Mouse (Mus musculus) gastrocnemius, adult 8-10 months (tissue): Measurements from ENCODE around the gene Htr2b. TPM values are rescaled to one million over a fixed set of nuclear protein-coding genes. Genes with fewer than 3 reads are reported as not detected.
A peak's percentile ranks its signal among the peaks of the same experiment; 100 is the strongest.

ENCODE experiments used
- DNase-seq, 2 experiments: peaks; one replicate each; pipeline ENCODE4 v3.0.0; 2022; ENCODE audit warnings: low spot score in 2 of 2
- total RNA-seq, 4 experiments: library from RNA; stranded (reverse); gene quantifications; 2 replicates each; pipeline ENCODE4 v1.2.4; 2022

Gene Htr2b
- total RNA-seq, 4 experiments from 2014 or later: 0.27 to 0.65 TPM; not detected in 2

DNA sequence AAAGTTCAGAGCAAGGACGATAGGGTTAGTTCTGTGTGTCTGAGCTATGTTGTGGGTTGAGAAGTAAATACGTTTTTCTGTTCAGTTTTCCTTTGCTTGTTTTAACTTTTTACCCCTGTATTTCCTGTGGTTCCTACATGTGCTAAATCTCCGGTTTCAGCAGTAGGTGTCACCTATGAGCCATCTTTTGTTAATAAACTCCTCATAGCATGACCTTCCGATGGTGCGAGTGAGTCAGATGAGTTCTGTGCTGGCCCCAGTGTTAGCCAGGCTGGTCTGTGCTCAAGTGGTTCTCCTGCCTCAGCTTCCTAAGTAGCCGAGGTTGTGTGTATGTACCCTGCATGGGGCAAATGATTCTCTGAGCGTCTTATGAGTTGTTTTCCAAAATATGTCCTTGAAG is 17.4 kb downstream of the Htr2b start:
- DNase-seq: no peak

DNA sequence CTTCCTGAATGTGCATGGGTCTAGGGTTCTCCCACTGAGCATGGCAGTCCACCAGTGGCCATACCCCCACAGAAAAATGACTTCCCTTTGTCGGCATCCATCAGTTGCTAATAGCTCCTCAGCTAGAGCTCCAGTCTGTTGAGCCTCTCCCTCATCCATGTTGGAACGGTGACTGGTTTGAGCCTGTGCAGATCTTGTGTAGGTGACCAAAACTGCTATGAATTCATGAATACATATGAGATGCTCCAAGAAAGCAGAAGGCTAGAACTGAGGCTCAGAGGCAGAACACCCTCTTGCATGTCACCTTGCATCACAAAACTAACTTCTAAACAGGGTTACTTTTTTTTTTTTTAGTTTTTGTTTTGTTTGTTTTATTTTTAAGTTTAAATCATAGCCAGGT is 35.2 kb downstream of the Htr2b start:
- DNase-seq: no peak

DNA sequence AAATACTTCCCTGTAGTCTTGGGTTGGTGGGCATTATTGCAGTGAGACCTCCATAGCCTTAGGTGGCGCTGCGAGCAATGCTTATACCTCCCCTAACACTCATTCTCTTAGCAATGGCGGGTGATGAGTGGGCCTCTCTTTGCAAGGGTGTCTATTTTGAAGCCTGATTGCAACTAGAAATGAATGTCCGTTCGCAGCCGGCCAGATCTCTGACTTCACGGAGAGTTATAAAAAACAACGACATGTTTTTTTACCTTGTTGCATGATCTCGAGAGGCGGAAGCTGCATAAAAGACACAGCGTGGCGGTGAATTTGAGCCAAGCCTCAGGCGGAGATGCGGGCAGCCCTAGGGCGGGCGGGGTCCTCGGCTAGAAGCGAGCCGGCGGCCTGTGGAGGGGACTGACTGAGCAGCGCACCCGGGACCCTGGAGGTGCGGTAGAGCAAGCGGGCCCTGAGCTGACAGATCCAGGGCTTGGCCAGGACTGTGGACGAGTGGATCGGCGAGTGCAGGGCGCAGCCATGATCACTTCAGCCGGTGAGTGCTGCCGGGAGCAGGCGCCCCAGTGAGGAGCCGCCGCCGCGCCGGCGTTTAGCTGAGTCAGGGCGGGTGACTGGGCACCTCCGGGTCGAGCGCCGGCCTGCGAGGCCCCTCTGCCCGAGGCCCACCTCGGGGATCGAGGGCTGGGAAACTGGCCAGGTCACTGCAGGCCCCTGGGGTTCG is 47.3 kb downstream of the Htr2b start, which contains the start of gene Psmd1:
Gene Psmd1, plus strand, starts transcription at position 117 of the 721 bp plus-strand sequence.
- peak; percentile 77 to 80 for DNase-seq

DNA sequence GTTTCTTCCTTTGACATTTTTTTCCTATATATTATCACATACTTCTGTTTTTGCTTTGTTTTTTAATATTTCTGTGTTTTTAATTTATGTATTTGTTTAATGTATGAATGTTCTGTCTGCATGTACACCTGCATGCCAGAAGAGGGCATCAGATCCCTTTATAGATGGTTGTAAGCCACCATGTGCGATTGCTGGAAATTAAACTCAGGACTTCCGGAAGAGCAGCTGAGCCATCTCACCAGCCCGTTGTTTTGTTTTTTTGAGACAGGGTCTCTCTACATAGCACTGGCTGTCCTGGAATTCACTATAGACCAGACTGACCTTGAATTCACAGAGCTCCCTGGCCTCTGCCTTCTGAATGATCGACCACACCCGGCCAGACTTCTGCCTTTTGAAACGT is 49.2 kb downstream of the Htr2b start:
- no peak for DNase-seq

- DNase-seq: peak; percentile 86 to 89
Observed at GRCm38 (mm10) chr1:86058856-86059769, 52.7 kb downstream of the Htr2b start.

DNA sequence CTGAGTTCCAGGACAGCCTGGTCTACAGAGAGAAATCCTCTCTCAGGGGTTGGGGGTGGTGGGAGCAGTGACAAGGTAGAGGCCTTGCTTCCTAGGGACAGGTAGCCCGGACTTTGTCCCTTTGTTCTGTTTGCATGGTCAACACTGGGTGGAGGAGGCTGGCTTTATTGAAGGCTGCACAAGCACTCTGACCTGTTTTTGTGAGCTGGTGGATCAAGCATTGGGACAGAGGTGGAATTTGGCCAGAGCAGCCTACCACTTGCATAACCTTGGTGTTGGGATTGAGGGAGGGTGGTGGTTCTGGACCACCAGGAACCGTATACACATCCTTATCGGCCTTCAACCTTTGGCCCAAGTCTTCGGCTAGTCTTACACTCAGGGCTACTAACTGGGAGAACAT is 55.5 kb downstream of the Htr2b start:
- DNase-seq: no peak

DNA sequence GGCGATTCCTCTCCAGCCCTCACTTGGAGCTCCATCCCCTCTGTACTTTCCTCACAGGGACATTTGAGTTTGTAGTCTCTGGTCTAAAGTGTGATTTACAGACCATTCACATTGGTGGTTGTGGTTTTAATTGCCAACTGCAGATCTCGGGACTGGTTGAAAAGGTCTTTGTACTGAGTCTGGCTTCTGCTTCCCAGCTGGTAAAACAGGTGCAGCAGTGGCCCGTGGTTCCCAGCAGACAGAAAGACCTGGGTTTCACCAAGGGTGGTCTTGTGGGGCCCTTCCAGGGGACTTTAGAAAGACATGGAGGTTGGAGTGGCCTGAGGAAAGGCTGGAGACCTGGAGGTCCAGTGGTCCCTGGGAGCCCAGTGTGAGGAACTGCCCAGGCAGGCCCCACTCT is 56.8 kb downstream of the Htr2b start:
- DNase-seq: no peak

GRCm38 (mm10) chr1:86053198-86053921 is 58.4 kb downstream of the Htr2b start:
- peak; percentile 41 to 67 for DNase-seq

Other genes starting within 250 kb of the Htr2b start
- gene Itm2c, start 217.7 kb downstream of the Htr2b start, total RNA-seq: 10 to 100 TPM; 24.3 to 35.2 (median 28.2) TPM
- under 1 TPM in 2 of 4 experiments, not detected in 2; 0.22 to 0.67 TPM for gene 4933407L21Rik, start 183.5 kb downstream of the Htr2b start, total RNA-seq
- gene Gpr55, start 151.0 kb downstream of the Htr2b start, total RNA-seq: not detected
- not detected for gene Spata3, start 95.2 kb downstream of the Htr2b start, total RNA-seq
- gene 2810459M11Rik, start 66.1 kb downstream of the Htr2b start, total RNA-seq: not detected
- gene Psmd1, start 47.6 kb downstream of the Htr2b start, total RNA-seq: 100 to 1,000 TPM; 124 to 134 (median 130) TPM
- gene Gm21972, start 21.7 kb upstream of the Htr2b start, total RNA-seq: not detected
- 1 to 10 TPM; 1.5 to 2.1 (median 1.8) TPM for gene Armc9, start 42.8 kb upstream of the Htr2b start, total RNA-seq
- not detected for gene B3gnt7, start 190.9 kb upstream of the Htr2b start, total RNA-seq
- gene Ncl, start 247.4 kb upstream of the Htr2b start, total RNA-seq: 100 to 1,000 TPM in 2 of 4 experiments, 10 to 100 TPM in 2; 86.8 to 116 (median 104) TPM